Mouse (Mus musculus): ENCODE results near the gene Rcc2.

- TF ChIP-seq CTCF (IDR thresholded peaks at IDR 0.05; ENCODE audit: low read depth) = peak; percentile 93
- no peak for TF ChIP-seq EP300 (IDR thresholded peaks at IDR 0.05; ENCODE audit: low read depth)
Observed at GRCm38 (mm10) chr4:140674345-140674926, 25.9 kb upstream of the Rcc2 start.

Measured in liver, postnatal 0 days (tissue).